Mouse (Mus musculus) kidney, postnatal 10 days (tissue): ENCODE results near the gene Cluap1.
A peak's percentile ranks its signal among the peaks of the same experiment; 100 is the strongest.
"Not testable (repeated sequence)": the region's sequence is repeated elsewhere in the genome, so short reads cannot be mapped to it uniquely, and the experiment has no call there.

Experiments used
- DNase-seq: peaks from one replicate; pipeline ENCODE4 v3.0.0; 2021; ENCODE audit warnings: mixed read lengths

Cluap1 gene

GRCm38 (mm10) chr16:3951141-3951540 is 42.5 kb downstream of the Cluap1 start:
- DNase-seq, result no peak

- DNase-seq, result no peak
These were observed 47.8 kb downstream of the Cluap1 start for GRCm38 (mm10) chr16:3956369-3956768.

GRCm38 (mm10) chr16:3959261-3959660 is 50.7 kb downstream of the Cluap1 start:
- no peak for DNase-seq

- DNase-seq, result peak; percentile 38
These were observed 56.4 kb downstream of the Cluap1 start for GRCm38 (mm10) chr16:3964990-3965389.

GRCm38 (mm10) chr16:3965534-3965933 is 56.9 kb downstream of the Cluap1 start:
- DNase-seq, result no peak

GRCm38 (mm10) chr16:3974456-3974855 is 65.9 kb downstream of the Cluap1 start:
- not testable (repeated sequence) for DNase-seq

- DNase-seq, result no peak
These were observed 67.1 kb downstream of the Cluap1 start for GRCm38 (mm10) chr16:3975658-3976057.

GRCm38 (mm10) chr16:3976251-3976671 is 67.7 kb downstream of the Cluap1 start, which contains the start of gene Nlrc3:
Gene Nlrc3, minus strand, starts transcription at chr16:3976632.
- peak; percentile 46 for DNase-seq

GRCm38 (mm10) chr16:3976712-3977111 is 68.1 kb downstream of the Cluap1 start:
- DNase-seq, result no peak

- DNase-seq, result no peak
These were observed 73.6 kb downstream of the Cluap1 start for GRCm38 (mm10) chr16:3982173-3982572.

- no peak for DNase-seq
These were observed 74.6 kb downstream of the Cluap1 start for GRCm38 (mm10) chr16:3983146-3983700.

GRCm38 (mm10) chr16:3988410-3988809 is 79.8 kb downstream of the Cluap1 start:
- no peak for DNase-seq
